Mouse (Mus musculus): ENCODE measurements at regions not wholly inside any gene's neighbourhood (a gene's known extent, or its start where the extent isn't known, plus 50 kb on each side); places are given as distances from the start of the nearest gene placed in this dataset.

GRCm38 (mm10) chr10:108083220-108083619, 78.8 kb upstream of the Ppp1r12a start:
- no peaks in the 10 kb centered on the region for H3K36me3 ChIP-seq (ENCODE audit: control insufficient read depth, insufficient read depth, low read length)

GRCm38 (mm10) chr10:108075144-108075543, 86.8 kb upstream of the Ppp1r12a start:
- H3K9ac ChIP-seq (ENCODE audit: low read depth, low read length): no peak overlapping the region
- H3K27me3 ChIP-seq (ENCODE audit: control insufficient read depth, insufficient read depth, low read length): no peaks in the 10 kb centered on the region
- H3K36me3 ChIP-seq (ENCODE audit: control insufficient read depth, insufficient read depth, low read length): no peaks in the 10 kb centered on the region
- no peak for ATAC-seq (replicated peaks; ENCODE audit: insufficient number of reproducible peaks, low FRiP score, low TSS enrichment)
- H3K4me1 ChIP-seq (ENCODE audit: control insufficient read depth, insufficient read depth, low read length): no peaks in the 10 kb centered on the region
- WGBS (ENCODE audit: insufficient replicate concordance): 53% methylated on average over 5 of the region's 5 CpGs
- H3K4me2 ChIP-seq: peak overlapping the region; percentile 9; the same call in 1 of the 2 replicates
- no peaks in the 10 kb centered on the region for H3K9me3 ChIP-seq (replicated peaks; ENCODE audit: control insufficient read depth, low read length)
- no peak overlapping the region for H3K4me3 ChIP-seq (ENCODE audit: low read depth, low read length)
- H3K27ac ChIP-seq (ENCODE audit: low read depth, low read length): no peak overlapping the region

More at GRCm38 (mm10) chr10:108083220-108083619, 78.8 kb upstream of the Ppp1r12a start:
- H3K9me3 ChIP-seq (replicated peaks; ENCODE audit: control insufficient read depth, low read length): no peaks in the 10 kb centered on the region
- H3K27ac ChIP-seq (ENCODE audit: low read depth, low read length): no peak overlapping the region
- H3K27me3 ChIP-seq (ENCODE audit: control insufficient read depth, insufficient read depth, low read length): no peaks in the 10 kb centered on the region
- no peak for ATAC-seq (replicated peaks; ENCODE audit: insufficient number of reproducible peaks, low FRiP score, low TSS enrichment)
- H3K4me1 ChIP-seq (ENCODE audit: control insufficient read depth, insufficient read depth, low read length): 0 out of 2 replicates have a peak, but pooled peaks cover 1% of the 10 kb centered on the region
- H3K4me3 ChIP-seq (ENCODE audit: low read depth, low read length): no peak overlapping the region
- no peak overlapping the region for H3K9ac ChIP-seq (ENCODE audit: low read depth, low read length)
- no peak overlapping the region for H3K4me2 ChIP-seq

GRCm38 (mm10) chr10:108073828-108074227, 88.2 kb upstream of the Ppp1r12a start:
- Histone ChIP-seq H3K4me1 (ENCODE audit: control insufficient read depth, insufficient read depth, low read length) (no peaks in the 10 kb centered on the region), H3K9ac (ENCODE audit: low read depth, low read length) (no peak overlapping the region), H3K27me3 (ENCODE audit: control insufficient read depth, insufficient read depth, low read length) (no peaks in the 10 kb centered on the region), H3K9me3 (replicated peaks; ENCODE audit: control insufficient read depth, low read length) (no peaks in the 10 kb centered on the region), H3K4me2 (no peak overlapping the region), H3K27ac (ENCODE audit: low read depth, low read length) (no peak overlapping the region), H3K36me3 (ENCODE audit: control insufficient read depth, insufficient read depth, low read length) (no peaks in the 10 kb centered on the region), H3K4me3 (ENCODE audit: low read depth, low read length) (no peak overlapping the region)
- 84% methylated on average over 4 of the region's 4 CpGs for WGBS (ENCODE audit: insufficient replicate concordance)
- ATAC-seq (replicated peaks; ENCODE audit: insufficient number of reproducible peaks, low FRiP score, low TSS enrichment): no peak

GRCm38 (mm10) chr10:108072211-108072610, 89.8 kb upstream of the Ppp1r12a start:
- no peak overlapping the region for H3K4me2 ChIP-seq
- no peaks in the 10 kb centered on the region for H3K4me1 ChIP-seq (ENCODE audit: control insufficient read depth, insufficient read depth, low read length)
- H3K9me3 ChIP-seq (replicated peaks; ENCODE audit: control insufficient read depth, low read length): no peaks in the 10 kb centered on the region
- ATAC-seq (replicated peaks; ENCODE audit: insufficient number of reproducible peaks, low FRiP score, low TSS enrichment): no peak
- H3K27ac ChIP-seq (ENCODE audit: low read depth, low read length): no peak overlapping the region
- H3K36me3 ChIP-seq (ENCODE audit: control insufficient read depth, insufficient read depth, low read length): no peaks in the 10 kb centered on the region
- H3K27me3 ChIP-seq (ENCODE audit: control insufficient read depth, insufficient read depth, low read length): no peaks in the 10 kb centered on the region
- no peak overlapping the region for H3K4me3 ChIP-seq (ENCODE audit: low read depth, low read length)
- no peak overlapping the region for H3K9ac ChIP-seq (ENCODE audit: low read depth, low read length)
- WGBS (ENCODE audit: insufficient replicate concordance): 71% methylated on average over 1 of the region's 1 CpGs

- Histone ChIP-seq H3K9me3 (replicated peaks; ENCODE audit: control insufficient read depth, low read length) (no peaks in the 10 kb centered on the region), H3K27me3 (ENCODE audit: control insufficient read depth, insufficient read depth, low read length) (no peaks in the 10 kb centered on the region), H3K36me3 (ENCODE audit: control insufficient read depth, insufficient read depth, low read length) (no peaks in the 10 kb centered on the region), H3K4me1 (ENCODE audit: control insufficient read depth, insufficient read depth, low read length) (no peaks in the 10 kb centered on the region), H3K4me3 (ENCODE audit: low read depth, low read length) (no peak overlapping the region), H3K27ac (ENCODE audit: low read depth, low read length) (no peak overlapping the region), H3K4me2 (no peak overlapping the region), H3K9ac (ENCODE audit: low read depth, low read length) (no peak overlapping the region)
- ATAC-seq (replicated peaks; ENCODE audit: insufficient number of reproducible peaks, low FRiP score, low TSS enrichment): no peak
- 75% methylated on average over 2 of the region's 2 CpGs for WGBS (ENCODE audit: insufficient replicate concordance)
Observed at GRCm38 (mm10) chr10:108071424-108071823, 90.6 kb upstream of the Ppp1r12a start.

- no peak for ATAC-seq (replicated peaks; ENCODE audit: insufficient number of reproducible peaks, low FRiP score, low TSS enrichment)
- Histone ChIP-seq H3K4me1 (ENCODE audit: control insufficient read depth, insufficient read depth, low read length) (peaks cover 6% of the 10 kb centered on the region; the same call in 1 of the 2 replicates), H3K9ac (ENCODE audit: low read depth, low read length) (no peak overlapping the region)
Observed at GRCm38 (mm10) chr10:108067723-108068122, 94.3 kb upstream of the Ppp1r12a start.

GRCm38 (mm10) chr10:108066241-108066640, 95.8 kb upstream of the Ppp1r12a start:
- no peaks in the 10 kb centered on the region for H3K27me3 ChIP-seq (ENCODE audit: control insufficient read depth, insufficient read depth, low read length)
- no peaks in the 10 kb centered on the region for H3K9me3 ChIP-seq (replicated peaks; ENCODE audit: control insufficient read depth, low read length)
- H3K4me3 ChIP-seq (ENCODE audit: low read depth, low read length): no peak overlapping the region
- WGBS (ENCODE audit: insufficient replicate concordance): 59% methylated on average over 8 of the region's 8 CpGs
- no peak overlapping the region for H3K9ac ChIP-seq (ENCODE audit: low read depth, low read length)
- no peak overlapping the region; the same call in 1 of the 2 replicates for H3K27ac ChIP-seq (ENCODE audit: low read depth, low read length)
- 0 out of 2 replicates have a peak, but pooled peaks have one; percentile 52 for ATAC-seq (replicated peaks; ENCODE audit: insufficient number of reproducible peaks, low FRiP score, low TSS enrichment)
- no peak overlapping the region for H3K4me2 ChIP-seq
- no peaks in the 10 kb centered on the region for H3K36me3 ChIP-seq (ENCODE audit: control insufficient read depth, insufficient read depth, low read length)
- H3K4me1 ChIP-seq (ENCODE audit: control insufficient read depth, insufficient read depth, low read length): peaks cover 6% of the 10 kb centered on the region; the same call in 1 of the 2 replicates

More at GRCm38 (mm10) chr10:108067723-108068122, 94.3 kb upstream of the Ppp1r12a start:
- 46% methylated on average over 10 of the region's 10 CpGs for WGBS (ENCODE audit: insufficient replicate concordance)
- Histone ChIP-seq H3K36me3 (ENCODE audit: control insufficient read depth, insufficient read depth, low read length) (no peaks in the 10 kb centered on the region), H3K4me2 (no peak overlapping the region), H3K4me3 (ENCODE audit: low read depth, low read length) (no peak overlapping the region), H3K9me3 (replicated peaks; ENCODE audit: control insufficient read depth, low read length) (no peaks in the 10 kb centered on the region), H3K27me3 (ENCODE audit: control insufficient read depth, insufficient read depth, low read length) (no peaks in the 10 kb centered on the region), H3K27ac (ENCODE audit: low read depth, low read length) (no peak overlapping the region)

- 76% methylated on average over 7 of the region's 7 CpGs for WGBS (ENCODE audit: insufficient replicate concordance)
- no peaks in the 10 kb centered on the region for H3K36me3 ChIP-seq (ENCODE audit: control insufficient read depth, insufficient read depth, low read length)
- H3K9ac ChIP-seq (ENCODE audit: low read depth, low read length): no peak overlapping the region
- H3K4me1 ChIP-seq (ENCODE audit: control insufficient read depth, insufficient read depth, low read length): peaks cover 6% of the 10 kb centered on the region; the same call in 1 of the 2 replicates
- H3K27me3 ChIP-seq (ENCODE audit: control insufficient read depth, insufficient read depth, low read length): no peaks in the 10 kb centered on the region
- H3K27ac ChIP-seq (ENCODE audit: low read depth, low read length): no peak overlapping the region
- H3K4me3 ChIP-seq (ENCODE audit: low read depth, low read length): no peak overlapping the region
- ATAC-seq (replicated peaks; ENCODE audit: insufficient number of reproducible peaks, low FRiP score, low TSS enrichment): no peak
- H3K9me3 ChIP-seq (replicated peaks; ENCODE audit: control insufficient read depth, low read length): no peaks in the 10 kb centered on the region
- H3K4me2 ChIP-seq: no peak overlapping the region
Observed at GRCm38 (mm10) chr10:108061813-108062435, 100.1 kb upstream of the Ppp1r12a start.

- no peaks in the 10 kb centered on the region for H3K27me3 ChIP-seq (ENCODE audit: control insufficient read depth, insufficient read depth, low read length)
- WGBS (ENCODE audit: insufficient replicate concordance): 72% methylated on average over 3 of the region's 3 CpGs
- no peak overlapping the region for H3K4me3 ChIP-seq (ENCODE audit: low read depth, low read length)
- H3K9me3 ChIP-seq (replicated peaks; ENCODE audit: control insufficient read depth, low read length): no peaks in the 10 kb centered on the region
- no peak for ATAC-seq (replicated peaks; ENCODE audit: insufficient number of reproducible peaks, low FRiP score, low TSS enrichment)
- no peak overlapping the region for H3K9ac ChIP-seq (ENCODE audit: low read depth, low read length)
- no peak overlapping the region for H3K27ac ChIP-seq (ENCODE audit: low read depth, low read length)
- no peaks in the 10 kb centered on the region for H3K36me3 ChIP-seq (ENCODE audit: control insufficient read depth, insufficient read depth, low read length)
- no peaks in the 10 kb centered on the region for H3K4me1 ChIP-seq (ENCODE audit: control insufficient read depth, insufficient read depth, low read length)
- H3K4me2 ChIP-seq: no peak overlapping the region
Observed at GRCm38 (mm10) chr10:108060554-108060953, 101.4 kb upstream of the Ppp1r12a start.
